Mouse (Mus musculus) heart, postnatal 25 days (tissue): ENCODE measurements at regions not wholly inside any gene's neighbourhood (a gene's known extent, or its start where the extent isn't known, plus 50 kb on each side); places are given as distances from the start of the nearest gene placed in this dataset.

Experiments used
- DNase-seq: peaks from one replicate; pipeline ENCODE4 v3.0.0; 2022; ENCODE audit warnings: low spot score
- intact Hi-C: fragments of 180-260 bp; cut with DNase I; formaldehyde crosslinking; loops from one replicate; pipeline ENCODE4 v1.15.1; 2025

- intact Hi-C loops, result loop anchor here (2.0 kb wide), 1 partner anchor 20 kb away; no protein-coding TSS in a partner anchor
- no peak for DNase-seq
Observed at GRCm38 (mm10) chr5:75834766-75835555, 143.3 kb downstream of the Kdr start.

- intact Hi-C loops, result no loop called here
- no peak for DNase-seq
Observed at GRCm38 (mm10) chr5:75832341-75832740, 145.9 kb downstream of the Kdr start.

DNA sequence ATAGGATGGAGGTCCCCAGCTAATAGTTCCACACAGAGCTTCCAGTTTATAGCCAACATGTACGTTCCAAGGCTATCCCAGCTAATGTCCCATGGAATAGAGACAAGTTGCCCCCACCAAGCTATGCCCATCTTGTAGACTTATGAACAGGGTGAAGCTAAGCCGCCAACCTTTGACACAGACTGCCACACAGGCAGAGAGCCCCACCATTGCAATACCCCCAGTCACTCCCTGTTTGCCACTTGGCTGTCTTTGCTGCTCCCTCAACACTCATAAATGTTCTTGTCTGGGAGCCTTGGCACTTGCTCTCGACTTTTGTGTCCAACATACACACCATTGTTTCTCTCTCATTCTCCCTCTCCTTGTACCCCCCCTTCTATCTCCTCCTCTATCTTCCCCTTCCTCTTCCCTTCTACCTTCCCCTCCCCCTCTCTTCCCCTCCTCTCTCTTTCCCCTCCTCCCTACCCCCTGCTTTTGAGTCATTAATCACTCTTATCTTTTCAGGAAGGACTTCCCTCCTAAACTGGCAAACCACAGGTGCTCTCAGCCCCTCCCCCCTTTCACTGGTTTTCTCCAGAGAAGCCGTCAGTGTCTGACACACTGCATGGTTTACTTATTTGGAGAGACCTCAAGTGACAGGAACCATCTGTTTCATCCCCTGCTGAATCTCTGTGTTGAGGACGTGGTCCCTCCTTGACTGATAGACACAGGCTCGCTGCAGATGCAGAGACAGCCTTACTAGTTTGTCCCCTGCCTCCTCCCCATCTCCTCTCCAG lies 148.2 kb downstream of the Kdr start:
- intact Hi-C loops, result no loop called here
- DNase-seq, result no peak

DNA sequence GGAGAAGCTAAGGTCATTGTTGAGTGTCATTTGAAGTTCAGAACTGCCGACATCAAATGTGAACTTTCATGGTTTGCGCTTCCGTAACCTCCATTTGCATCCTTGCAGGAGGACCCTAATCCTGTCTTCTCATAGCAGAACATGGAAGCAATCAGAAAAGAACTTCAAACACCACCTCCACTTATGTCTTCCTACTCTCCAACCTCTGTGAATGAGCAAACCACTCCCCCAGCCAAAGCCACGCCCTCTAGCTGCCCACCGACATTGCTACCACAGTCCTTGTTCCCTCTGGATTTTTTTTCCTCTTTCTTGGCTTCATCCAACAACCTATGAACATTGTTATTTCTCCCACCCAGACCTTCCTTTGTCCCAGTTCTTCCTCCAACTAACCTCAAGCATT lies 149.9 kb downstream of the Kdr start:
- intact Hi-C loops, result no loop called here
- DNase-seq, result no peak

DNA sequence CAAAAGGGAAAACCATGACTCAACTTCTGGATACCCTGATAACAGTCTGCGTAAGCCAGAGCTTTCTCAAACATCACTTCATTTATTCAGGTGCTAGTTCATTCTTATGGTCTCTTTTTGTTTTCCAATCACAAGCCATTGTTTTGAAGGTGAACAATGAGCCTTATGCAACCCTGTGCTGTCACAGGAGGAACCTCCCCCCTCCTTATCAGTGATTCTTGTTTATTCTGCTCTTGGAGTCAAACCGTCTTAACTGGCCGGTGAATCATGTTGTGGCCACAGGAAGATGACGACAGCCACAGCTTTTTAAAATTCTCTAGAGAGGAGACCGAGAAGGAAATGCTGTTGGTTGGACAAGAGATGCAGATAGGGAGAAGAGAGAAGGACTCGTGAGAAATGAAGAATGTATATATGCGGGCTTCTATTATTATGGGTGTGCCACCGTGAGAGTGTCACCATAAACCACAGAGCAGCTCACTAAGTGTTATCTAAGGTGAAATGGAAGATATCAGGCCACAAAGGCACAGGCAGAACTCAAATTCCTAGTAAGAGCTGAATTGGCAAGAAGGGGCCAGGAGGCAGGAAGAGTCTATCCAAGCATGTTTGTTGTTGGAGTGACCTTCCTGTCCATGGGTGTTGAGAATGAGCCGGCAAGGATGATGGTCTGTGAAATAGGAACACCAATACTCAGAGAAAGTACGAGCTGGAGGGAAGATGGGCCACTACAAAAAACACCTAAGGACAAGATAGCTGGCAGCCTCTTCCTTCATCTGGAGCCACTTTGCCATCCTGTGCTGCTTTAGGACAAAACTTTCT lies 151.8 kb downstream of the Kdr start:
- intact Hi-C loops, result no loop called here
- peak; percentile 18 for DNase-seq

DNA sequence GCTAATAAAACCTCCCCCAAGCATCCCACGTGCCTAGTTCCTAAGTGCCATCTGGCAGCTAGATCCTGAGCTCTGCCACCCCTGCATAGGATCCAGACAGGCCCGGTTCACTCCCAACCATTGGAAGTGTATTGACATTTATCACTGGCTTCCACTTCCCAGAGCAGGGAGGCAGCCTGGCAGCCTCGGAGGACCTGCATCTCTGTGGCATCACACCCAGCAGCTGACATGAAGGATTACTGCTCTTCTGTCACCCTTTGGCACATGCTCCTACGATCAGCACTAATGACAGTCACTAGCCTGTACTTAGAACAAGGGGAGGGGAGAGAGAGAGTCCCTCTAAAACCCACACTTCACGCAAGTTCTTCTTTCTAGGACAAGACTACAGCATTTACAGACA lies 152.7 kb downstream of the Kdr start:
- no peak for DNase-seq
- intact Hi-C loops, result no loop called here

DNA sequence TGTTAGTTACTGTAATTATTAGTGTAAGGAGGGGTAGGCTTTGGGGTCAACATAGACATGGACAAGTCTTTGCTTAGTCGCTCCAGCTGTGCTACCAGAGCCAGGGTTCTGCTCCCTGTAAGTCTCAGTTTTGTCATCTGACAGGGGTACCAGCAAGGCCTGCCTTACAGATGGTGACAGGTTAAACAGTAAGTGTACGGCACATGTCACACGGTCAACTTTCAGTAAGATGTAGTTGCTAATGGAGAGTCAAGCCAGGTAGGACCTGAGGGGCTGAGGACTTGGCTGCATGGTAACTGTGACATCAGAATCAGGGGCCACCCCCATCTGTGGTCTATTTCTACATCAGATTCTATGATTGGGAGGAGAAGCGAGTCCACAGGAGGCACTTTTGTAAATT lies 153.6 kb downstream of the Kdr start:
- no peak for DNase-seq
- intact Hi-C loops, result no loop called here

- intact Hi-C loops, result no loop called here
- no peak for DNase-seq
Observed at GRCm38 (mm10) chr5:75823646-75824045, 154.6 kb downstream of the Kdr start.

DNA sequence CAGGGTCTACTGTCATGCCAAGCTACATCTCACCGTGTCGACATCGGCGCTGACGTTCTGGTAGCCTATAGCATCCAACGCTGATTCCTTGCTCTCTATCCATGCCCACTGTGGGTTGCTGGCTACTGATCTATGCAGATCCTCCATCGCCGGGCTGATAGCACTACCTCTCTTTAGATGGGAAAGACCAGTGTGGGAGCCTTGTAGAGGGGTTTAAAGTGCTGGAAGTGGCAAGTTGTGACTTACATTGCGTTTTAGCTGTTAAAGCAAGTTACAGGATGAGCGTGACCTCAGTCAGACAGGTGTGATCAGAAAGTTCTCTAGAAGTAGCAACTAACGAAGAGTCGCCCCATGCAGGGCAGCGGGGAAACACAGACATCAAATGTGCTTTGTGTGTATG lies 160.9 kb downstream of the Kdr start:
- DNase-seq, result no peak
- intact Hi-C loops, result no loop called here

DNA sequence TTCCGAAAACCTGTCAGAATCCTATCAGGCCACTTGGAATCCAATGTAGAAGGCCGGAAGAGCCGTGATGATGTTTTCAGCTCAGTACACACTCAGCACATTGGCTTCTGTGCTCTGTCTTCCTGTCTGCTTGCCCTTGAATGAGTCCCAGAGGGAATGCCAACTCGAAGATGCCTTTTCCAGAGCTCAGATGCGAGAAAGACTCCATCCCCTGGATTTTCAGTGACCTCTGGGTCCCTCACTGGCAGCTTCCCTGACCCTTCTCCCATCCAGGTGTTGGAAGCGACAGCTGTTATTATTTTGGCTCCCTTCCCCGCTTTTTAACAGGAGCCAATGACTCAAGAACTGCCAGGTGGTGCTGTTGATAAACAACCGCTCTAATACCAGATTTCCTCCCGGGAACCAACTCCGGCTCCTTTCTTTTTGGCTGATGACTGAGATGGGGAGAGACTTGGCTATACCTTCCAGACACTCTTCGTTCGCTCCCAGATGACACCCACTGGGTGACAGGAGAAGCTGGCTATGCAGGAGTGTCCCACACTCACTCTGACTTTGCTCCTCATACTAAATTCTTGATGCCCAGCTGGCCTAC lies 163.8 kb downstream of the Kdr start:
- DNase-seq, result peak; percentile 14
- intact Hi-C loops, result loop anchor here (2.0 kb wide), 1 partner anchor 20 kb away; no protein-coding TSS in a partner anchor

DNA sequence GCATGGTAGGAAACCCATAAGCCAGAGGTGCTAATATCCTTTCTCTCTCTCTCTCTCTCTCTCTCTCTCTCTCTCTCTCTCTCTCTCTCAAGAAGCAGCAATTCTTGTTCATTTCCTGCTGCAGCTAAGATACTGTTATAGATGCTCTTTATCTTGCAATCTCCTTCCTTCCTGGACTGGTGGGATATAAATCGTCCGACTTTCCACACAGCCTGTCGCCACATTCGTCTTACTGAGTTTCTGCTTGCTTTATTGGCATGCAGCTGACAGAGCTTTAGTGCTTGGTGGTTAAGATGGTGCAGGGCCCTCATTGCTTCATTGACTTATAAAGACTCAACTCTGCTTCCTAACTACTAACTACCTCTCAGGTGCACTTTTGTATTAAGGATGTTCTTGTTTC lies 165.6 kb downstream of the Kdr start:
- intact Hi-C loops, result no loop called here
- DNase-seq, result no peak

DNA sequence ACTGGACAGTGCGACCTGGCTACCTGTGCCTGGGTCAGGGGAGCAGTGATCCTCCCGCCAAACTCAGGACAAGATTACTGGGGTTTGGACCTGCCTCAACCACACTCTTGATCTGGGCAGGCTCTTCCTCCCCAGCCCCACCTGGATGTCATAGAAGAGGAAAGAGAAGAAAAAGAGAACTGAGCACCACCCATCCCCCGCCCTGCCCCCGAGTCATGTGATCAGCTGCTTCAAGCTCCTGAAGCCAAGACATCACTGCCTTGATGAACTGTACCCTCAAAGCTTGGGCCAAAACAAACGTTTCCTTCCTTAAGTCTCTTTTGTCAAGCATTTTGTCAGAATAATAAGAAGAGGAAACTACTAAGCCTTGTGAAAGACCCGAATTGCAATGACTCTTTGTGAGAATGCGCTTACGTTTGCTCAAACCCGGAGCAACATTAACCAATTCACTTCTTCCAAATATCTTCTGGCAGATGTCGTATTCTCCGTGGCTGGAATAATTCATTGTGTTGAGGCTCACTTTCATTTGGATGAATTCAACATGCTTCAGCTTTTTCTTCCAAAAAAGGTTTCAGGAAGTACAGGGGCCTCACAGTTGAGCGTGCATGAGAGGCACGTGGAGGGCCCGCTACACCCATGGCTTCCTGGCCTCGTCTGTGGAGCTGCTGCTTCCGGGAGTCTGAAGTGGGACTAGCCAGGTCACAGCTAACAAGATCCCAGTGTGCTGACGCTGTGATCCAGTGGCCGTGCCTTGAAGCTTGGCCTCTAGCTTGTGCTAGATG lies 169.5 kb downstream of the Kdr start:
- no peak for DNase-seq
- intact Hi-C loops, result no loop called here

- DNase-seq, result no peak
- intact Hi-C loops, result no loop called here
Observed at GRCm38 (mm10) chr5:75805011-75805410, 173.2 kb downstream of the Kdr start.

DNA sequence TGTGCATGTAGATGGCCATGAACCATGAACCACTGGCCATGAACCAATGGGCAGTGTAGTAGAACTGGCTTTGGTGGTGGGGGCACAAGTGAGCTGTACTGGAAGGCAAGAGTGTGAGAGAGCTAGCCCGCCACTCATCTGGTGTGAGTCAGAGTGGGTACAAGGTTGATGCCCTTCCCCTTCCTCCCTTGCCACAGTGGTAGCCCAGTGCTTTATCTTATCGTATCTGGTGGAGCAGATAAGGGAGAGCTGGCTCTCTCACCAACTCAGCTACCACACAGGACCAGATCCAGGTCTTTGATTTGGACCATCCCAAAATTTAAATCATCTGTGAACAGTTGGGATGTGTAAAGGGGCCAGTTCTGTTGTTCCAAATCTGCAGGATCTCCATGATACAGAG lies 173.9 kb downstream of the Kdr start:
- intact Hi-C loops, result no loop called here
- DNase-seq, result no peak

- DNase-seq, result no peak
- intact Hi-C loops, result no loop called here
Observed at GRCm38 (mm10) chr5:75803012-75803411, 175.2 kb downstream of the Kdr start.

DNA sequence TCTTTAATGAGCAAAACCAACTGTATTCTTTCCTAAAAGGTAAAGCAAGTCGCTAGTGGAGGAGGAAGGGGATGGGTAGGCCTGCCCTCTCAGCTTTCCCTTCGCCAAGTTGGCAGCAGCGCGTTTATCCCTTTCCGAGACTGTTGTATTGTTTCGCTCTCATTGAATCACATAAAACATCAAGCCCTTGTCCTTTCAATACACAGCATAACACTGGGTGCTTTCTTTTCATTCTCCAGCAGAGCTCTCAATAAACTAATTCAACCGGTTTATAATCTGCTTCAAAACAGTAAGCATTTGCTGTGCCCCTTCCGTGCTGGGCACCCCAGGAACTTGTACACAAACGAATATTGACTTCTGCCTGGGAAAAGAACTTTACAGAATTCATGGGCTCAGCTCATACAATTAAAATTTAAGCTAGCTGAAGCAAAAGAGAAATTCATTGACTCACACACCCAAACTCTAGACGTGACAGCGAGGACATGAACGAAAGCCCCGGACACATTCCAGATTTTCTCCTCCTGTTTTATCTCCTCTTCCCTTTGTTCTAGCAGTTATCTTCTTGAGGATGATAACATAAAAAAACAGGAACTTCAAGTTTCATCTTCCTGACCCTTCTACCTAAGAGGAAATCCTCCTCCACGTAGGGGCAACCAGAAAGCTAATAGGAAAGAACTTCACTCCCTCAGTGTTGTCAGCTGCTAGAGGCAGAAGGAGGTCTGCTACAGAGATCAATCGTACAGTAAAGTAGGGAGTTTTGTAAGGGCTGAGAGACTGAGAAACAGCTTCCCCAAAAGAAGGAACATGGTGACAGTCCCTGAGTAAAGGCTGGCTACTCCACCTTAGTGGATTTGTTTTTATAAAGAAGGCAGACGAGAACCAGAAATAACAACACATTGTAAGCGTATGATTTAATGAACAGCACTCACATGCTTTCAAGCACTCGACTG lies 177.9 kb downstream of the Kdr start:
- DNase-seq, result no peak
- intact Hi-C loops, result no loop called here

DNA sequence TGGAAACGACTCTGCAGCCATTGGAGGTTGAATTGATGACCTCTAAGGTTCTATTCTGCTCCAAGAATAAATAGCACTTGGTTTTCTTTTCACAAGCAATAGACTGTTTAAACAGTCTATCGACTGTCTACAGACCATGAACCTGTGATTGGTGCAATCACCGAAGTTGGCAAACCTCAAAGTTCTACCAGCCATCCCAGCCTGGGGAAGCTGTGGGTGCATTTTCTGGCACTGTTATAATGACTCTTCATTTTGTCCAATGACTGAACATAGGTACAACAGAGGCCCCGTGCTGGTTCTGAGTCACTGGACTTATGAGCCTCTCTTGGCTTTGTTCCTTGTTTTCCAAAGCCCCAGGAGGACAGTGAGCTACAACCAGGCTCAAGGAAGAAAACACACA lies 178.6 kb downstream of the Kdr start:
- DNase-seq, result no peak
- intact Hi-C loops, result no loop called here

- DNase-seq, result no peak
- intact Hi-C loops, result no loop called here
Observed at GRCm38 (mm10) chr5:75793184-75793583, 185.1 kb downstream of the Kdr start.
